Mouse (Mus musculus) heart, embryonic 15.5 days (tissue): Measurements from ENCODE around the gene Urgcp. TPM values are rescaled to one million over a fixed set of nuclear protein-coding genes. Genes with fewer than 3 reads are reported as not detected.
A peak's percentile ranks its signal among the peaks of the same experiment; 100 is the strongest.

Experiments
- ATAC-seq: fragments of 200-750 bp; cut with Nextera tagmentation; replicated peaks from 2 replicates; pipeline ENCODE4 v1.8.0; 2017; ENCODE audit warnings: low read depth, moderate TSS enrichment; ENCODE audit not compliant: insufficient number of reproducible peaks, insufficient read depth, low FRiP score
- H3K27ac ChIP-seq: fragments of 300-500 bp; sonication (generic); 2 replicates; pipeline ENCODE4 v1.5.1; 2015; ENCODE audit warnings: mild to moderate bottlenecking, inconsistent platforms
- H3K27me3 ChIP-seq: fragments of 300-500 bp; sonication (generic); 2 replicates; pipeline ENCODE4 v1.6.1; 2015; ENCODE audit warnings: inconsistent platforms
- H3K36me3 ChIP-seq: fragments of 300-500 bp; sonication (generic); 2 replicates; pipeline ENCODE4 v1.6.1; 2015; ENCODE audit warnings: mild to moderate bottlenecking, inconsistent platforms
- H3K4me1 ChIP-seq: fragments of 300-500 bp; sonication (generic); replicated peaks from 2 replicates; pipeline ENCODE4 v1.6.1; 2015; ENCODE audit warnings: inconsistent platforms
- H3K4me2 ChIP-seq: fragments of 300-500 bp; sonication (generic); 2 replicates; pipeline ENCODE4 v1.6.1; 2015; ENCODE audit warnings: inconsistent platforms, mild to moderate bottlenecking, moderate library complexity
- H3K4me3 ChIP-seq: fragments of 300-500 bp; sonication (generic); 2 replicates; pipeline ENCODE4 v1.5.1; 2015; ENCODE audit warnings: mild to moderate bottlenecking, inconsistent platforms
- H3K9ac ChIP-seq: fragments of 300-500 bp; sonication (generic); 2 replicates; pipeline ENCODE4 v1.6.1; 2015; ENCODE audit warnings: mild to moderate bottlenecking, inconsistent platforms
- H3K9me3 ChIP-seq: fragments of 300-500 bp; sonication (generic); replicated peaks from 2 replicates; pipeline ENCODE4 v1.6.1; 2016; ENCODE audit warnings: inconsistent platforms
- WGBS: fragments of 180-500 bp; shearing (Covaris S2); methylation state at CpG from one replicate; pipeline ENCODE4 v1.1.7; 2015; ENCODE audit warnings: mixed read lengths; 5-methylcytosine and 5-hydroxymethylcytosine counted together
- polyA plus RNA-seq: library from polyadenylated mRNA; unstranded; fragments of >200 nt; fragmentation: Nextera tagmentation; extraction: Ambion mirVana; gene quantifications from 2 replicates; pipeline ENCODE4 v1.2.1, GENCODE M21; 2015

Gene Urgcp
- polyA plus RNA-seq, 1 experiment from 2014 or later, result 32.8 TPM

- Histone ChIP-seq H3K36me3 (no peaks in the 10 kb centered on the region), H3K4me3 (no peak overlapping the region), H3K27me3 (no peaks in the 10 kb centered on the region), H3K4me1 (peaks cover 43% of the 10 kb centered on the region), H3K9ac (no peak overlapping the region), H3K9me3 (no peaks in the 10 kb centered on the region), H3K27ac (peak overlapping the region; percentile 63), H3K4me2 (peak overlapping the region; percentile 4; the same call in 1 of the 2 replicates)
- ATAC-seq, result no peak
- 59% methylated on average over 5 of the region's 5 CpGs for WGBS
Measured at GRCm38 (mm10) chr11:5738888-5739632, 23.1 kb downstream of the Urgcp start.

GRCm38 (mm10) chr11:5737137-5737536 lies 25.0 kb downstream of the Urgcp start:
- Histone ChIP-seq H3K4me3 (no peak overlapping the region), H3K27me3 (no peaks in the 10 kb centered on the region), H3K9ac (no peak overlapping the region), H3K4me1 (peaks cover 54% of the 10 kb centered on the region), H3K36me3 (no peaks in the 10 kb centered on the region), H3K9me3 (no peaks in the 10 kb centered on the region), H3K27ac (no peak overlapping the region), H3K4me2 (no peak overlapping the region)
- no peak for ATAC-seq
- 55% methylated on average over 5 of the region's 5 CpGs for WGBS

- peaks cover 46% of the 10 kb centered on the region for H3K4me1 ChIP-seq
- H3K4me3 ChIP-seq, result no peak overlapping the region
- H3K4me2 ChIP-seq, result no peak overlapping the region
- no peak overlapping the region for H3K9ac ChIP-seq
- 79% methylated on average over 4 of the region's 4 CpGs for WGBS
- H3K9me3 ChIP-seq, result no peaks in the 10 kb centered on the region
- no peak overlapping the region for H3K27ac ChIP-seq
- ATAC-seq, result no peak
- H3K36me3 ChIP-seq, result no peaks in the 10 kb centered on the region
- H3K27me3 ChIP-seq, result no peaks in the 10 kb centered on the region
Measured at GRCm38 (mm10) chr11:5734323-5734722, 27.9 kb downstream of the Urgcp start.

- WGBS, result 62% methylated on average over 5 of the region's 5 CpGs
- H3K27ac ChIP-seq, result no peak overlapping the region; the same call in 1 of the 2 replicates
- H3K36me3 ChIP-seq, result no peaks in the 10 kb centered on the region
- no peak overlapping the region for H3K4me3 ChIP-seq
- no peaks in the 10 kb centered on the region for H3K9me3 ChIP-seq
- H3K4me2 ChIP-seq, result no peak overlapping the region
- H3K9ac ChIP-seq, result no peak overlapping the region
- peaks cover 36% of the 10 kb centered on the region for H3K4me1 ChIP-seq
- ATAC-seq, result no peak
- no peaks in the 10 kb centered on the region for H3K27me3 ChIP-seq
Measured at GRCm38 (mm10) chr11:5732401-5732800, 29.8 kb downstream of the Urgcp start.

- H3K4me2 ChIP-seq, result no peak overlapping the region
- ATAC-seq, result no peak
- 88% methylated on average over 9 of the region's 9 CpGs for WGBS
- no peak overlapping the region for H3K9ac ChIP-seq
- no peak overlapping the region for H3K27ac ChIP-seq
- H3K4me1 ChIP-seq, result peaks cover 26% of the 10 kb centered on the region
- H3K4me3 ChIP-seq, result no peak overlapping the region
- H3K9me3 ChIP-seq, result no peaks in the 10 kb centered on the region
- H3K36me3 ChIP-seq, result 0 out of 2 replicates have a peak, but pooled peaks cover 4% of the 10 kb centered on the region
- H3K27me3 ChIP-seq, result no peaks in the 10 kb centered on the region
Measured at GRCm38 (mm10) chr11:5729582-5729981, 32.6 kb downstream of the Urgcp start.

GRCm38 (mm10) chr11:5718611-5719354 lies 43.4 kb downstream of the Urgcp start:
- H3K9me3 ChIP-seq, result no peaks in the 10 kb centered on the region
- H3K4me1 ChIP-seq, result no peaks in the 10 kb centered on the region
- H3K9ac ChIP-seq, result no peak overlapping the region
- H3K27me3 ChIP-seq, result no peaks in the 10 kb centered on the region
- H3K27ac ChIP-seq, result no peak overlapping the region
- WGBS, result 87% methylated on average over 12 of the region's 12 CpGs
- no peak overlapping the region for H3K4me3 ChIP-seq
- no peak for ATAC-seq
- peaks cover 75% of the 10 kb centered on the region for H3K36me3 ChIP-seq
- no peak overlapping the region for H3K4me2 ChIP-seq

GRCm38 (mm10) chr11:5716938-5717705 lies 45.1 kb downstream of the Urgcp start:
- Histone ChIP-seq H3K4me2 (no peak overlapping the region), H3K27ac (no peak overlapping the region), H3K27me3 (no peaks in the 10 kb centered on the region), H3K9me3 (no peaks in the 10 kb centered on the region), H3K4me3 (no peak overlapping the region), H3K36me3 (peaks cover 66% of the 10 kb centered on the region), H3K9ac (no peak overlapping the region), H3K4me1 (no peaks in the 10 kb centered on the region)
- no peak for ATAC-seq
- WGBS, result 87% methylated on average over 34 of the region's 34 CpGs

- H3K27ac ChIP-seq, result no peak overlapping the region
- no peaks in the 10 kb centered on the region for H3K4me1 ChIP-seq
- no peak for ATAC-seq
- no peaks in the 10 kb centered on the region for H3K27me3 ChIP-seq
- no peak overlapping the region for H3K9ac ChIP-seq
- H3K4me3 ChIP-seq, result no peak overlapping the region
- WGBS, result 85% methylated on average over 11 of the region's 11 CpGs
- H3K9me3 ChIP-seq, result no peaks in the 10 kb centered on the region
- peaks cover 58% of the 10 kb centered on the region for H3K36me3 ChIP-seq
- H3K4me2 ChIP-seq, result no peak overlapping the region
Measured at GRCm38 (mm10) chr11:5716246-5716645, 45.9 kb downstream of the Urgcp start.

- H3K36me3 ChIP-seq, result peaks cover 53% of the 10 kb centered on the region
- no peak for ATAC-seq
- no peaks in the 10 kb centered on the region for H3K9me3 ChIP-seq
- no peaks in the 10 kb centered on the region for H3K27me3 ChIP-seq
- WGBS, result 80% methylated on average over 14 of the region's 14 CpGs
- H3K9ac ChIP-seq, result no peak within 1 kb of the TSS
- H3K4me3 ChIP-seq, result no peak within 1 kb of the TSS
- H3K4me1 ChIP-seq, result peaks cover 3% of the 10 kb centered on the region; the same call in 1 of the 2 replicates
- H3K27ac ChIP-seq, result no peak within 1 kb of the TSS
- no peak within 1 kb of the TSS for H3K4me2 ChIP-seq
Measured at GRCm38 (mm10) chr11:5715630-5716105, 46.5 kb downstream of the Urgcp start, which contains the start of gene Mrps24. Gene Mrps24 (minus strand): TSS chr11:5715680.

- no peak for ATAC-seq
- Histone ChIP-seq H3K4me1 (peaks cover 7% of the 10 kb centered on the region; the same call in 1 of the 2 replicates), H3K27me3 (no peaks in the 10 kb centered on the region), H3K36me3 (peaks cover 53% of the 10 kb centered on the region), H3K4me2 (no peak overlapping the region), H3K27ac (no peak overlapping the region), H3K9me3 (no peaks in the 10 kb centered on the region), H3K4me3 (no peak overlapping the region), H3K9ac (no peak overlapping the region)
- 90% methylated on average over 9 of the region's 9 CpGs for WGBS
Measured at GRCm38 (mm10) chr11:5715179-5715578, 47.0 kb downstream of the Urgcp start.
